Mouse (Mus musculus) stomach, embryonic 14.5 days (tissue): Measurements from ENCODE around the gene Sema3b. TPM values are rescaled to one million over a fixed set of nuclear protein-coding genes. Genes with fewer than 3 reads are reported as not detected.

Source experiments
- ATAC-seq: fragments of 200-750 bp; cut with Nextera tagmentation; 2 replicates; pipeline ENCODE4 v1.8.0; 2017; ENCODE audit warnings: low read depth, moderate TSS enrichment; ENCODE audit not compliant: insufficient number of reproducible peaks, insufficient read depth, low FRiP score
- H3K27ac ChIP-seq: fragments of 300-500 bp; sonication (generic); 2 replicates; pipeline ENCODE4 v1.5.1; 2014; ENCODE audit warnings: mild to moderate bottlenecking, low read length, moderate library complexity, mixed read lengths
- H3K27me3 ChIP-seq: fragments of 300-500 bp; sonication (generic); 2 replicates; pipeline ENCODE4 v1.6.1; 2014; ENCODE audit warnings: low read length, control low read depth, mixed read lengths; ENCODE audit not compliant: control insufficient read depth, insufficient read depth
- H3K36me3 ChIP-seq: fragments of 300-500 bp; sonication (generic); 2 replicates; pipeline ENCODE4 v1.6.1; 2014; ENCODE audit warnings: mild to moderate bottlenecking, control low read depth, low read length, moderate library complexity, mixed read lengths; ENCODE audit not compliant: control insufficient read depth, insufficient read depth
- H3K4me1 ChIP-seq: fragments of 300-500 bp; sonication (generic); 2 replicates; pipeline ENCODE4 v1.6.1; 2014; ENCODE audit warnings: low read length, control low read depth, mixed read lengths; ENCODE audit not compliant: control insufficient read depth, insufficient read depth
- H3K4me2 ChIP-seq: fragments of 300-500 bp; sonication (generic); replicated peaks from 2 replicates; pipeline ENCODE4 v1.6.1; 2014; ENCODE audit warnings: low read depth, low read length, control low read depth
- H3K4me3 ChIP-seq: fragments of 300-500 bp; sonication (generic); 2 replicates; pipeline ENCODE4 v1.5.1; 2014; ENCODE audit warnings: low read depth, low read length, control low read depth
- H3K9ac ChIP-seq: fragments of 300-500 bp; sonication (generic); replicated peaks from 2 replicates; pipeline ENCODE4 v1.6.1; 2014; ENCODE audit warnings: low read depth, mild to moderate bottlenecking, control low read depth, low read length, moderate library complexity, mixed read lengths
- H3K9me3 ChIP-seq: fragments of 300-500 bp; sonication (generic); 2 replicates; pipeline ENCODE4 v1.6.1; 2016; ENCODE audit warnings: low read depth, low read length, control low read depth; ENCODE audit not compliant: control insufficient read depth
- WGBS: fragments of 180-500 bp; shearing (Covaris S2); extraction: QIAGEN DNeasy Blood & Tissue Kit; methylation state at CpG from one replicate; pipeline ENCODE4 v1.1.7; 2014; 5-methylcytosine and 5-hydroxymethylcytosine counted together
- polyA plus RNA-seq: library from polyadenylated mRNA; unstranded; fragments of >200 nt; fragmentation: Nextera tagmentation; extraction: Ambion mirVana; gene quantifications from 2 replicates; pipeline ENCODE4 v1.2.1, GENCODE M21; 2014

Gene Sema3b
- polyA plus RNA-seq, 1 experiment from 2014 or later, result 6.1 TPM

DNA sequence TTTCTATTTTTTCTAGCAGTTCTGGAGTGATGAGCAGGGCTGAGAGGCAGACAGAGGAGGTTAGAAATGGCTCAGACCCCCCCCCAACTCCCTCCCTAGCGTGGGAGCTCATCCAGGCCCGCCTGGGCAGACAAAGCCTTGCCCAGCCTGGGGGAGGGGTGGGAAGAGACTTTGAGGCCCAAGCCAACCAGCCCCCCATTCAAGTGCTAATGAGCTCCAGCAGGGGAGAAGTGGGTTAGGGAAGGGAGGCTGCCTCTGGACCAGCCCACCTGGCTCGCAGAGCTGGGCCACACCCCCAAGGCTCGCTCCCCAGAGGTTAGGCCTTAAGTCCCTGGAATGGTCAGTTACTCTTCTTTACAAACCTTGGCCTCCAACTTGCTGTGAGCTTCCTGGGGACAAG is 21.5 kb upstream of the Sema3b start:
- Histone ChIP-seq H3K27me3 (no peaks in the 10 kb centered on the region), H3K27ac (peak overlapping the region; percentile 83), H3K4me2 (peak overlapping the region; percentile 24), H3K4me3 (no peak overlapping the region), H3K9me3 (no peaks in the 10 kb centered on the region), H3K36me3 (peaks cover 4% of the 10 kb centered on the region; the same call in 1 of the 2 replicates), H3K9ac (0 out of 2 replicates have a peak overlapping the region, but pooled peaks have one; percentile 3), H3K4me1 (peaks cover 68% of the 10 kb centered on the region)
- no peak for ATAC-seq
- 11% methylated on average over 4 of the region's 4 CpGs for WGBS

DNA sequence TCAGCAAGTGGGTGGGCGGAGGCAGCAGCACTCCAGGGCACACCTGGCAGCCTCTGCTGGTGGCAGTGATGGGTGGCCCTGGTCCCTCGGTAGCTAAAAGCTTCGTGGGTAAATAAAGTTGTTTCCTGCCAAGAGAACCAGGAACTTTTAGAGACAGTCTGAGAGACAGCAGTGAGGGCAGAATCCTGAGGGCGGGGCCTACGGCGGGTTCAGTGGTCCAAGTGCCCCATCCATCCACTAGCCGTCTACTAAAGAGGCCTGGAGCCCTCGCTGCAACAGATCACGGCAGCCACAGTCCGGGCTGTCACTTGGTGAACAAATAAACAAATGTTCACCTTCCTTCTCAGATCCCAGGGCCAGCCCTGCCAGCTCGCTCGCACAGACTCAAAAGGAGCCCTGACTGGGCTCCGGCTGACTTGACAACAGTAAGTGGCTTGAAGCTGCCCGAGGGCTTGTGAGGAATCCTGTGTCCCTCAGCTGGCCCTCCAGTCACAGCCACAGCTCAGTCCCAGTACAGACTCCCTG is 20.9 kb upstream of the Sema3b start:
- Histone ChIP-seq H3K4me2 (peak overlapping the region; percentile 24), H3K9ac (no peak overlapping the region), H3K27me3 (no peaks in the 10 kb centered on the region), H3K4me1 (peaks cover 71% of the 10 kb centered on the region), H3K27ac (peak overlapping the region; percentile 83), H3K9me3 (no peaks in the 10 kb centered on the region), H3K36me3 (peaks cover 9% of the 10 kb centered on the region; the same call in 1 of the 2 replicates), H3K4me3 (no peak overlapping the region)
- 14% methylated on average over 14 of the region's 14 CpGs for WGBS
- ATAC-seq, result no peak

DNA sequence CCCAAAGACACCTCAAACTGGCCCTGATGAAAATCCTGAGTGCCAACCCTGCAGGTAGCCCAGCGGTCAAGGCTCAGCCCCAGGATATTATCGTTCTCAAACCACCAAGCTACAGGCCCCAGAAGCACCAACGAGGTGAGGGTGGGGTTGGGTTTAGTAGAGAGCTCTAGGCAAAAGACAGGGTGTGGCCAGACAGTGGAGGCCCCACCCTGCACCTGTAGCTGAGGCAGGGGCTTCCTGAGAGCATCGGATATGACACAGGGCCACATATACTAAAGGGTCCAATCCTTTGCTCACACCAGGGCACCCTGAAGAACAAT is 20.3 kb upstream of the Sema3b start:
- 28% methylated on average over 4 of the region's 4 CpGs for WGBS
- H3K27me3 ChIP-seq, result no peaks in the 10 kb centered on the region
- peak overlapping the region; percentile 76; the same call in 1 of the 2 replicates for H3K27ac ChIP-seq
- peaks cover 13% of the 10 kb centered on the region for H3K36me3 ChIP-seq
- H3K4me1 ChIP-seq, result peaks cover 77% of the 10 kb centered on the region
- H3K4me2 ChIP-seq, result 0 out of 2 replicates have a peak overlapping the region, but pooled peaks have one; percentile 3
- H3K9ac ChIP-seq, result no peak overlapping the region
- H3K9me3 ChIP-seq, result no peaks in the 10 kb centered on the region
- H3K4me3 ChIP-seq, result no peak overlapping the region
- no peak for ATAC-seq

DNA sequence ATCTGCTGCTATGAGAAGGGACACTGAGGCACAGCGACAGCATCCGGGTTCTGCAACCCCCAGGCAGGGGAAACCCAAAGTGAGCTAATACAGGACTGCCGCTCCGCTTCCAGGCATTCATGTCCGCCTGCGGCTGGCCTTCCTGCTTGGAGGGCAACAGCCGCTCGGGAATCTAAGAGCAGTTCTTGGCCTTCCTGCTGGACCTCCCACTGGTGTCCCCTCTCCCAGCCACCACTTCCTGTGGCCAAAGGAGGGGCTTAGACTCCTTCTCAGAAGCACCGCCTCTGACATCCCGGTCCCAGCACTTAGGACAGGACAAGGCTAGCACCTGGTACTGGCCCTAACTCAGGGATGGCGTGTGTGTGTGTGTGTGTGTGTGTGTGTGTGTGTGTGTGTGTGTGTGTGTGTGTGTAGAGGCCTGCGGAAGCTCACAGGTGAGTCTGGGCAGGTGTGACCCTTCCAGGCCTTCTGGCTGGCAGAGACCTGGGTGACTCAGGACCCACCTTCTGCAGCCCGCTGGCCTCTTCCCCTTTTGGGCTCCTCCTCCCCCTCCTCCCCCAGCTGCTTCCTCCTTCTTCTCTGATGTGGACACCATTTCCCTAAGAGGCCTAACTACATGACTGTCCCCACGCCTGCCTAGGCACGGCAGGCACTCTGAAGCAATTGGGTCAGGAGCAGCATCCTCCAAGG is 19.8 kb upstream of the Sema3b start:
- no peak for ATAC-seq

DNA sequence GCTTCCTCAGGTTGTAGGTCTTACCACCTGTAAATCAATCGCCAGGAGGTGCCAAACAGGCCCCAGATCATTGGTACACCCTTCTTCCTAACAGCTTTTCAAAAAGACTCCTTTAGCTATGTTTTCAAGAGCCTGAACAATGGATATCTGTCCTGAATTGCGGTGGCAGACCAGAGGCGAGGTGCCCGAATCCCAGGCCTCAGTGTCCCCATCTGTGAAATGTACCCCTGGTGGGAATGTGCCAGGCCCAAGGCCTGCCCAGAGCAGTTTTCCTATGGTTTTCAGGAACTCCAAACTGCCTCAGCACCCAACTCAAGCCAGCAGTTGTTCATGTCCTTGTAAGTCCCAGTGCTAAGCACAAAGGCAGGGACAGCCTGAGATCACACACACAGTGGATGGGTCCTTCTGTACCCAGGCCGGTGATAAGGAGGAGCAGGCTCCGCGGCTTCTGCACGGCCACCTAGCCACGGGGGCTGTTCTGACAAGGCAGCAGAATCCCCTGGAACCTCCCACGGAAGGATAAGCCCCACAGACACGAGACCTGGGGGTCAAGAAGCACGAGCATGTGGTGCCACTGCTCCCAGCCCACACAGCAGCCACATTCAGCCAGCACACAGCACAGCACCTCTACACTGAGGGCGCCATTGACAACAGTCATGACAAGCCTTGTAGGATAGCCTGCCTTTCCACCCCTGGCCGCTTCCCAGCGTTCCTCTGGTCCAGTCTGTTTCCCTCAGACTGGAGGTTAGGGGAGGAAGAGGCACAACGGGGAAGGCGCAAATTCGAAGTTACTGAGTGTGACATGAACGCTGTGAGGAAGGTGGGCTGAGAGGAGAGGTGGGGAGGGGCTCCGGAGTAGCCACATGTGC is 18.6 kb upstream of the Sema3b start:
- Histone ChIP-seq H3K27me3 (no peaks in the 10 kb centered on the region), H3K9ac (no peak overlapping the region; the same call in 1 of the 2 replicates), H3K36me3 (peaks cover 26% of the 10 kb centered on the region), H3K4me1 (peaks cover 77% of the 10 kb centered on the region), H3K4me3 (no peak overlapping the region), H3K4me2 (peak overlapping the region; percentile 32; the same call in 1 of the 2 replicates), H3K9me3 (no peaks in the 10 kb centered on the region), H3K27ac (peak overlapping the region; percentile 79)
- no peak for ATAC-seq
- 42% methylated on average over 20 of the region's 20 CpGs for WGBS

More for the DNA sequence above, 19.8 kb upstream of the Sema3b start:
- H3K4me3 ChIP-seq, result no peak overlapping the region
- peaks cover 82% of the 10 kb centered on the region for H3K4me1 ChIP-seq
- no peaks in the 10 kb centered on the region for H3K27me3 ChIP-seq
- peak overlapping the region; percentile 14 for H3K4me2 ChIP-seq
- 51% methylated on average over 14 of the region's 15 CpGs for WGBS
- H3K36me3 ChIP-seq, result peaks cover 18% of the 10 kb centered on the region
- no peaks in the 10 kb centered on the region for H3K9me3 ChIP-seq
- H3K9ac ChIP-seq, result no peak overlapping the region
- H3K27ac ChIP-seq, result peak overlapping the region; percentile 79; the same call in 1 of the 2 replicates

DNA sequence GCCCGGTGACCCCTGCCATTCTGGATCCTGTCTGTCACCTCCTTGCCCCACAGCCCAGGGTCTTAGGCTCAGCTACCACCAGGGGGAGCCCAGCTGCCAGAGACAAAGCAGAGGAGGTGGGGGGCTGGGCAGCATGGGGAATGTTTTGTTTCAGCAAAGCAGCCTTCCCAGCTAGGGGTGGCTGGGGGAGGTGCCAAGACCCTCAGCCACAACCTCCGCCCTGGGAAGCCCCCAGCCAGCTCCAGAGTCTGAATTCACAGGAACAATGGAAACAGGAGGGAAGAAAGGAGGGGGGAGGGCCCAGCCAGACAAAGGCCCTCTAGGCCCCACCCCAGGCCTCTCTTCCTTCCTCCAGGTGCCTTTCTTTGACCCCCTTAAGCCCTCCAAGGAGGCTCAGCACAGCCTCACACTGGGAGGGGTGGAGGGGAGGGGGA is 17.8 kb upstream of the Sema3b start:
- H3K36me3 ChIP-seq, result peaks cover 31% of the 10 kb centered on the region
- WGBS, result 0% methylated on average over 2 of the region's 2 CpGs

DNA sequence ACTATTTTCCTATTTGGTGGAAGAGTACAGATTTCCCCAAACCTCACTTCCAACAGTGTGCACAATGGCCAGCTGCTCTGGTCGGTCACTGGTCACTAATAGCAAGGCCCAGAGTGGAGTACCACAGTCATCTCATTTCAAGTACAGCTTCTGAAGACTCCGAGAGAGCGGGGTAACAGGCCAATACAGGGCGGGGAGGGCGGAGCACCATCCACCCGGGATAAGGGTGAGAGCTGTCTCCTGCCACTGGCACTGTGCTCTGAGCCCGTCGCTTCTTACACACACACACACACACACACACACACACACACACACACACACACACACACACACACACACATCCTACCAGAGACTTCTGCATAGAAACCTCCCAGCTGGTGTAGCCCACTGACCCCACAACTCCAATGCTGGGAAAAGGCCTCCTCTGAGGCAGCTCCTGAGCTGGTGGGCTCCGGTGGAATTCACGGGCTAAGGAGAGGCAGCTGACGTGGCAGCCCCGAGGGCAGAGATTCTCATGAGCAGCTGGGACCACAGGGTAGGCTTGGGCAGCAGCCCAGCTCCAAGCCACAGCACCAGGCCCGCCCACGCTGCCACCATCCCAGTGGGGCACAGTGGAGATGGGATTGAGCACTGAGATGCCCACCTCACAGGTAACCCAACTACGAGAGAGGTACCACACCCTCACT is 17.3 kb upstream of the Sema3b start:
- H3K4me1 ChIP-seq, result peaks cover 65% of the 10 kb centered on the region
- 39% methylated on average over 15 of the region's 15 CpGs for WGBS
- ATAC-seq, result 0 out of 2 replicates have a peak, but pooled peaks have one; percentile 2
- H3K9ac ChIP-seq, result peak overlapping the region; percentile 36; the same call in 1 of the 2 replicates
- peak overlapping the region; percentile 79 for H3K27ac ChIP-seq
- no peaks in the 10 kb centered on the region for H3K27me3 ChIP-seq
- peaks cover 31% of the 10 kb centered on the region for H3K36me3 ChIP-seq
- no peaks in the 10 kb centered on the region for H3K9me3 ChIP-seq
- peak overlapping the region; percentile 32 for H3K4me2 ChIP-seq
- no peak overlapping the region for H3K4me3 ChIP-seq

More for the DNA sequence above, 17.8 kb upstream of the Sema3b start:
- Histone ChIP-seq H3K4me1 (peaks cover 70% of the 10 kb centered on the region), H3K9ac (peak overlapping the region; percentile 36; the same call in 1 of the 2 replicates), H3K27me3 (no peaks in the 10 kb centered on the region), H3K4me3 (no peak overlapping the region), H3K4me2 (peak overlapping the region; percentile 32), H3K27ac (peak overlapping the region; percentile 79), H3K9me3 (no peaks in the 10 kb centered on the region)
- peak; percentile 51; the same call in 1 of the 2 replicates for ATAC-seq
